Mouse (Mus musculus): ENCODE measurements around the gene D17Wsu92e.

D17Wsu92e gene

DNA sequence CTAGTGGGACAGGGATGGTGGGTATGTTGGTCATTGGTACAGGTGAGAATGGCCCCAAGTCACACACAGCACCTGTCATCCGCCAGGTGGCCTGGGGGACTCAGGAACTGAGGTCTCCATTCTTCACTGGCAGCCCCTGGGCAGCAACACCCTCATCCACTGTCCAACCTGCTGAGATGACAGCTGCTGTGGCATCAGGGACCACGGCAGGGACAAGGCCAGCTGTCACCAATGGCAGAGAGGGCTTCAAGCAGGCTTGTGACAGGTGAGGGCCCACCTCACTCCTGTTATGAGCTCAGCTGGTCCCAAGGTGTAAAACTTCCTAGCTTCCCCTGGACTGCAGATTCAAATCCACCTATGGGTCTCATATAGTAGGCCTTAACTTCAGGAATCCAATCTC lies 72.3 kb downstream of the D17Wsu92e start:
- in situ Hi-C loops (cut with MseI, MboI) = no loop called here

DNA sequence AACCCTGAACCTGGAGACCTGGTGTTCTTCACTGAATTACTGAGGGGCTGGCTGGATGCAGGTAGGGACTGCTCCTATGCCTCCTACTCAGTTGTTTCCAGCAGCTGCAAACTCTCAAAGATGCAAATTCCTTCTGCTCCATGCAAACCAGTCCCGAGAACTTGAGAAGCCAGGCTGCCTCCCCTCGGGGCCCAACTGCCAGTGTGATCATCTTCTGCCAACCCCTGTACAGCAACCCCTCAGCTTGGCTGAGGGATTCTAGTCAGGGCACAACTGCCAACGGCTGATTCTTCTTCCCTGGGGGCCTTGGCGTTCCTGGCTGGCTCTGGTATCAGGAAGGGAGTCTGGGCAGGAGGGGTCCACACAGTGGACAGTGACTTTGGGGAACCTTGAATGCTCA lies 74.0 kb downstream of the D17Wsu92e start:
- in situ Hi-C loops (cut with MseI, MboI) = no loop called here

DNA sequence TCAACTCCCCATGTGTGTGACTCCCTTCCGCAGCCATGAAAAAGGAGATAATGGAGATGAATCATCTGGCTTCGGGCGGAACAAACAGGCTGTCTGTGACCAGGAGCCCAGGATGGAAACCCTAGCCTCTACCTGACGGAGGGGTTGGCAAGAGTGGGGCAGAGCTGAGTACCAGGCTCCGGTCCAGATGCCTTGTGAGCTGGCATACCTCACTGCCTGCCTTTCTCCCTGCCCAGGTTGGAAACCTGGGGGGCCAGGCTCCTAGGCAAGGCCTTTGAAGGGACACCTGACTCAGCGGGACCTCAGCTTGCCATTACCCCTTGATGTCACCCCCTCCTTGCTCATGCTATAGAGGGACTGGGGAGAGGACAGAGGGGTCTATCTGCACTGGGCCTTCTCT lies 79.5 kb downstream of the D17Wsu92e start:
- in situ Hi-C loops (cut with MseI, MboI) = no loop called here

DNA sequence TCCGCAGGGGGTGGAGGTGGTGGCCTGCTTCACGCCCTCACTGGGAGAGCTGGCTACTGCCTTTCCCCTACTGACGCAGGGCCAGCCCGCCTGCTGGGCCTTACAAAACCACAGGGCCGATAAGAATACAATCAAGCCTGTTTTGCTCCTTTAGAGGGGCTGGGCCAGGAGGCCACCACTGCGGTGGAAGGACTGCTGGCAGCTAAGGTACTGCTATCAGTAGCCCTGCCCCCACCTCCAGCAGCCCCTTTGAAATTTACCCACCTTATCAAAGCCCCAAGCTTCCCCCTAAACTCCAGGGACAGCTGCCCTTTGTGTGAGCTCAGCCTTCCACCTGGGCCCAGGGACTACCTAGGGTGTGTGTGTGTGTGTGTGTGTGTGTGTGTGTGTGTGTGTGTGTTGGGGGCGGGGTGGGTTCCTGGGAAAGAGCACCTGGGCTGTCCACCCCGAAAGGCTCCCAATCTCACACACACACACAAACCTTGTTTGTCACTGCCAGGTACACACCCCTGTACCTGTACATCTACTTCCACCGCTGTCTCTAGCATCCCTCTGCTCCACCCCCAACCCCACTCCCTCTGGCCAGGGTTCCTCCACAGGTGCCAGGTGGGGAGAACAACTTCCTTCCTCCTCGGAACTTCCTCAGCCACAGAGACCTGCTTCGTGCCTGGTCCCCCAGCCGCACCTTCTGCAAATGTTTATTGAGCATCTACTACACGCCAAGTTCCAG lies 85.9 kb downstream of the D17Wsu92e start:
- in situ Hi-C loops (cut with MseI, MboI) = no loop called here

DNA sequence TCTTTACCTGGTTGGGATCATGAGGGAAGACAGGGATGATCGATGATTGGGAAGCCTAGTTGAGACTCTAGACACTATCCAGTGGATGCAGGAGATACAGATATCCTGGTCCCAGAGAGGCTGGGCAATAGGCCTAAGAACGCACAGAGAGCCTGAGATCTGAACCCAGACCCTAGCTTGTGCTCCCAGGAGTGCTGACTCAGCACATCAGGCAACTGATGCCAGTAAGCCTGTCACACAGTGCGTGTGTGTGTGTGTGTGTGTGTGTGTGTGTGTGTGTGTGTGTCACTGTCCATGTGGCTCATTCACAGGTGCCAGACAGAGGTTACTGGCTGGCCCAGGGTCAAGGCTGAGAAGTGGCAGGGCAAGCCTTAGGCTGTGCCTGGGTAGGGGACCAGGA lies 87.8 kb downstream of the D17Wsu92e start:
- in situ Hi-C loops (cut with MseI, MboI) = no loop called here

DNA sequence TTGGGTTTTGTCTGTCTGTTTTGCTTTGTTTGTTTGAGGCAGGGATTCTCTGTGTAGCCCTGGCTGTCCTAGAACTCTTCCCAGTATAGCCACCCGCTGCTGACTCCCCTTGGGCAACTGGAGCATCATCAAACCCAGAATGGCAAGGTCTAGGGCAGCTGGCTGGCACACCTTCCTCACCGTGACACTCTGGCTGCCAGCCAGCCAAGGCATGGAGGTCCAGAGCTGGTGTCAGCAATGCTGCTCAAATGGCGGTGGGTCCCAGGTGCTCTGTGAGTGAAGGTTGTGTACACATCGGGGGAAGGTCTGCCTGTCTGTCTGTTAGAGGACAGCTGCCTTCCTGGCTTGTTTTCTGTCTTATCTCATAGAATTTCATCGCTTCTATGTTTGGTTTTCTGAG lies 88.3 kb downstream of the D17Wsu92e start:
- in situ Hi-C loops (cut with MseI, MboI) = no loop called here

DNA sequence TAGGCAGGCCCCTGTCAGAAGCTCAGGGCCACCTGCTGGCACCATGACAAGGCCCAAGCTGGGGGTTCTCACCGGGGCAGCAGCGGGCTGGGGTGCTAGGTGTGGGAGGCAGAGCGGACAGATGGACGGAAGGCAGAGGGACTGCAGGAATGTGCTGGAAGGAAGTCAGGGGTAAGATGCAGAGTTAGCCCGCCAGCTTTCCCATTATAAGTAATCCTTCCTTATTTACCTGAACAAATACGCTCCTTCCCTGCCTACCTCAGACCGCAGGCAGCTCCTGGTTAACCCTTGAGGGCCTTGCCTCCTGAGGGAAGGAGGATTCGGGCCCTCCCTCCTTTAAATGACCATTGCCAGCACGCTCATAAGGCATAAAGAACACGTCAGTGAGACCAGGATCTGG lies 91.7 kb downstream of the D17Wsu92e start, which contains the start of gene Spdef:
TSS of gene Spdef (minus strand) at position 186 of the 400 bp plus-strand sequence.
- in situ Hi-C loops (cut with MseI, MboI) = no loop called here

DNA sequence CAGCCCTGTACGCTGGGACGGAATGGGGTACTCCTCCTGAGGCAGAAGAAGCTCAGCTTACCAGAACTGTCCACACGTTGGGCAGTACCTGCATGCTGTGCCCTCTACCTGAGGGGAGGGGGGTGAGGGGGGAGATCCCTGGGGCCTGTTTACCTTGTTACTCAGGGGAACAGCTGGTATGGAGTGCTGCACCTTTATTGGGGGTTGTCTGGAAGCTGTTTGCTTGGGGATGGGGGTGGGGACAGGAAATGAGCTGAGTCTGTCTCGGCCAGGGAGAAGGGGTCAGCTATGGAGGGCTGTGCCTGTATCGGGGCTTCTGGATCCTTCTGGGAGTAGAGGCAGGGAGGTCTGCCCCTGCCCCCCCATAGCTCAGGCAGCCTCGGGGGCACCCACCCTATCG lies 93.9 kb downstream of the D17Wsu92e start:
- in situ Hi-C loops (cut with MseI, MboI) = no loop called here

DNA sequence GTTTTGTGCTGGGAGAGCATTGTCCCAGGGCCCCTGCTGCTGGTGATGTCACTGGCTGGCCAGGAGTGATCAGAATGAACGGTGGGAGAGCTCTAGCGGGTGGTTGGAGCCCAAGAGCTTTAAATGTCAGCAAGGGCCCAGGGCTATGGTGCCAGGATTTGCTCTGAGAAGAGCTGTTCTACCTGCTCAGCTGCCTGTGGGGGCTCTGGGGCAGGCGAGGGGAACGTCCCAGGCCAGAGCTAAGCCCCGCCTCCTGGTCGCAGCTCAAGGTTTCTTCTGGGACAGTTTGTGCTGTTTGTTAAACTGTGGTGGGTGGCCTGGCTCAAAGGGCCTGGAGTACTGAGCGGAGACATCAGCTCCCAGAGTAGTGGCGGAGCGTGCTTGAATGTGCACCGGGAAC lies 95.0 kb downstream of the D17Wsu92e start:
- in situ Hi-C loops (cut with MseI, MboI) = no loop called here

DNA sequence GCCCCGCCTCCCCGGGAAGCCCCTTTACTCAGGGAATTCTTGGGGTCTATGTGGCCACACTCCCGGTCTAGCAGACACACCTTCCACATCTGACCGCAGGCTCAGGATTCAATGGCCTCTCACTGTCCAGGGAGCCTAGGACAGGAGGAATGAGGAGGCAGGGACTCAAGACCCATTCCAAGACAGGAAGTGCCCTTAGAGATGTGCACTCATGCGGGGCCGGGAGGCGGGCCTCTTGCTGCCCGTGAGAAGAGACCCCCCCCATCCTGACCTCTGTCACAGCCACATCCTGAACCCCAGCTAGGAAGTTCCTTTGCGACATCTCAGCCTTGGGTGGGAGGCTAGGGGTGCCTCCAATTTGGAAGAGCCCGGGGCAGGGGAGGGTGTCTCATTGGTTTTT lies 95.4 kb downstream of the D17Wsu92e start:
- in situ Hi-C loops (cut with MseI, MboI) = no loop called here

DNA sequence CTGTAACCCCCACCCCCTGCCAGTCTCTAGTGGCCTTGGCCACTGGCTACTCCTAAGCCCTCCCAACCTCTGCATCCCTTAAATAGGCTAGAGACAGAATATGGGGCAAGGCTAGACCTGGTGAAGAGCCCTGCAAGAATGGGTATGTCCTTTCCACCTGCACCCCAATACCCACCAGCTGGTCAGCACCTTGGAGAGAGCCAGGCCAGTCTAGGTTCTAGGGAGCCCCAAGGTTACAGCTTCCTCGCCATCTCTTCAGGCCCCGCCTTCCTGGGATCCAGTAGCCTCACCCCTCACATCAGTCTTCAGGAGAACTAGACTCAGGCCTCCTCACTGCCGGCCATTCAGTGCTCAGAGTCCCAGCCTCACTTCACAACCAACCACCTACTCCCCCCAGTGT lies 96.1 kb downstream of the D17Wsu92e start:
- in situ Hi-C loops (cut with MseI, MboI) = no loop called here

DNA sequence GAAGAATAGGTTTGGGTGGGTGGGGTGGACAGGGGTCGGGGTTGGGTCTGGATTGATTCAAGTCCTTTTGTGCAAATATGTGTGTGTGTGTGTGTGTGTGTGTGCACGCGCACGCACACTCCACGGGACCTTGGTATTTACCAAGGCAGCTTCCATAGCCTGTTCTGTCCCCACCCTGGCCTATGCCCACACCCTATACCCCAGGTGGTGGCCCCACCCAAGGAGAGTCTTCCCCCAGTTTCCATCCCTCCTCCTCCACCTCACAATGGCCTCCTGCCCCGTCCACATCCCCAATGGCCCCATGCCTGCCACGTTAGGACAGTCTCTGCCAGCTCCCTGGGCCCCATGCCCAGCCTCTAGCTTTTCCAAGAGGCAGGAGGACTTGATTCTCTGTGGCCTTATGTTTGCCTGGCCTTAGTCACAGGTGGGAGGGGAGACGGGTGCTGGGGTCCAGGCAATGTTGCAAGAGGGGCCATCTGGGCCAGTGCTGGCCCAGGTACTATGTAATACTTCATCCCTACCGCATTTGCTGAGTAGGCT lies 99.3 kb downstream of the D17Wsu92e start:
- in situ Hi-C loops (cut with MseI, MboI) = no loop called here

DNA sequence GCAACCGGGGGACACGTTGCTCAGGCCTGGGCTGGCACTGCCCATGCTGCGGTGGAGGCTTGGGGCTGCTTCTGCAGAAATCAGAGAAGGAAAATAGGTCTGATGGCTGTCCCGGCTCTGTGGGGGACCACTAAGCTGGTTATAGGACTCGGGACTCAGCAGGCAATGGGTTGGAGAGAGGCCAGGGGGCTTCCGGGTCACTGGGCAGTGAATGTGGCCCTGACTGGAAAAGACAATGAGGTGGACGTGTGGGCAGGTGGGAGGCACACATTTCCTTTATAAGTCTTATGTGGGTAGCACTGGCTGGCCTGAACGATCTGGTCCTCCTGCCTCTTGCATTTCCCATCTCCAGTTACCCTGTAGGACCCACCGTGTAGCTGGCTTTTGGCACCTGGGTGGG lies 100.1 kb downstream of the D17Wsu92e start:
- in situ Hi-C loops (cut with MseI, MboI) = no loop called here

DNA sequence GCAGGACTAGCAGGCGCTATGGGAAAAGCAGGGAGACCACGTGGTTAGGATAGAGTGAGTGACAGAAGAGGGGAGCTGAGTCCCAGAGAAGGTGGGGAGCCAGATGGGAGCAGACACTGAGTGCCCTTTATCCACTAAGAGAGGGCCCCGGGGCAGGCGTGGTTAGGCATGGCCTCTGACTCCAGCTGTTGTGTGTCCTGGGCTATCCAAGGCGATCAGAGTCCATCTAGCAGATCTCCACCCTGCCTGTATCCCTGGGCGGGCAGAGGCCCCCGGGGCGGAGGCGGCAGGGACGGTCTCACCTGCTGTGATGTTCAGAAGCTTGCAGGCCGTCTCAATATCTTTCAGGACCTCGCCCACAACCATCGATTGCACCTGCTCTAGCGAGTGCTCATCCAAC lies 100.8 kb downstream of the D17Wsu92e start:
- in situ Hi-C loops (cut with MseI, MboI) = no loop called here

DNA sequence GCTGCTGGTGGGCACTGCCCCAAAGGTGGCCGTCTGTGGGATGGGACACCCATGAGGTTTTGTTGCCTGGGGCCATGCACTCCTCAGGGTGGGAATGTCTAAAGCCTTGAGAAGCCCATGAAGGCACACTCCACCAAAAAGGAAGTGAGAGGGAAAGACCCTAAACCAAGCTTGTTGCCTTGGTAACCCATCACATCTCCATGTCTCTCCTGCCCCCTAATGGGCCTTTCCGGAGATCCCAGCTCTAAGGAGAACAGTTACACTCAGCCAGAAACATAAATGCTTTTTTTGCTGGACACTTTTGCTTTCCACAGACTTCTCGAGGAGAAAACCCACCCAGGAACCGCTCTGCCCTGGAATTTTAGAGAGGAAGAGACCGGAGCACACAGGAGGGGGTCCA lies 102.2 kb downstream of the D17Wsu92e start:
- in situ Hi-C loops (cut with MseI, MboI) = no loop called here

DNA sequence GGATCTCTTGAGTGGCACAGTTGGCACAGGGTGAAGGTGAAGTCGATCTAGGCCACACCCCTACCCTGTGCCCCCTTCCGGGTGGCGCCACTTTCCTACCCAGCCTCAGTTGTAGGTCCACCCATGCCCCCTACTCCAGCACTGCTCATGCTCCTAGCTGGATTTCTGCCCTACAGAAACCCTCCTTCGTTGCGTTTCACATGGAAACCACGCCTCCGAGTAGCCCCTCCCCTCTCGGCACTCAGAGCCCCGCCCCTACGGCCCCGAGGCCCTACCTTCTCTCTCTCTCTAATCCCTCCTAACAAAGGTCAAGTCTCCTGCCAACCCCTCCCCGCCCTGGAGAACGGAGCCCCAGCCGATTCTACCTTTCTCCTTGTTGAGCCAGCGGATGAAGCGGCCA lies 103.6 kb downstream of the D17Wsu92e start:
- in situ Hi-C loops (cut with MseI, MboI) = no loop called here

DNA sequence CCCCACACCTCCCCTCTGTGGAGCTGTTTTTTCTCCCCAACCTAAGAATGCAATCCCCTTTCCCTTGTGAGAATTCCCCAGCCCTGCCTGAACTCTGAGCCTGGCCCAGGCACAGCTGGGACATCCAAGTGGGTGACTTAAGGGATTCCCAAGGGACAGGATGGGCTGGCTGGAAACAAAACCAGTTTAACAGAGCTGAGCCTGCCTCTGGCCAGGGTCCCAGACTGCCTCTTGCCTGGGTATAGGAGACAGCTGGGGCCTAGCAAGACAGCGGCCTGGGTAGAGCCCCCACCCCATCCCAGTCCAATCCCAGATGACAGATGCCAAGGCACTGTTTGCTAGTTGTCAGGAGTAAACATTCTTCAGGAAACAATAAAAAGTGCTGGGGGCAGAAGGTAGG lies 107.6 kb downstream of the D17Wsu92e start:
- in situ Hi-C loops (cut with MseI, MboI) = no loop called here

DNA sequence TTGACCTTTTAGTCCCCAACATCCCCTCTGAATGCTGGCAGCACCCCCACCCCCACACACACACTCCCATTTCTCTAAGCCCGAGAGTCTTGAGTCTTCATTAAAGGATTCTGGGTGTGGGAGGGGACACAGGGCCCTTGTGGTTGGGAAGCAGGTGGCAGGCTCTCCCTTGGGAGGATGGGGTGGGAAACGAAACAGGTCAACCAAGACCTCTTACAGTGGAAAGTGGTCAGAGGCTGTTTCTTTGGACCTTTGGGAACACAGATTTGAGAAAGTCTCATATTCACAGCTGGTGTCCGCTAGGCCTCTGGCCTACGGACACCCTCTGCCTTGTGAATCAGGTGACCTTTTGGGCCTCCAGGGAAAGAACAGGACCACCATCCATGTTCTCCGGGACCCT lies 110.8 kb downstream of the D17Wsu92e start:
- in situ Hi-C loops (cut with MseI, MboI) = no loop called here

DNA sequence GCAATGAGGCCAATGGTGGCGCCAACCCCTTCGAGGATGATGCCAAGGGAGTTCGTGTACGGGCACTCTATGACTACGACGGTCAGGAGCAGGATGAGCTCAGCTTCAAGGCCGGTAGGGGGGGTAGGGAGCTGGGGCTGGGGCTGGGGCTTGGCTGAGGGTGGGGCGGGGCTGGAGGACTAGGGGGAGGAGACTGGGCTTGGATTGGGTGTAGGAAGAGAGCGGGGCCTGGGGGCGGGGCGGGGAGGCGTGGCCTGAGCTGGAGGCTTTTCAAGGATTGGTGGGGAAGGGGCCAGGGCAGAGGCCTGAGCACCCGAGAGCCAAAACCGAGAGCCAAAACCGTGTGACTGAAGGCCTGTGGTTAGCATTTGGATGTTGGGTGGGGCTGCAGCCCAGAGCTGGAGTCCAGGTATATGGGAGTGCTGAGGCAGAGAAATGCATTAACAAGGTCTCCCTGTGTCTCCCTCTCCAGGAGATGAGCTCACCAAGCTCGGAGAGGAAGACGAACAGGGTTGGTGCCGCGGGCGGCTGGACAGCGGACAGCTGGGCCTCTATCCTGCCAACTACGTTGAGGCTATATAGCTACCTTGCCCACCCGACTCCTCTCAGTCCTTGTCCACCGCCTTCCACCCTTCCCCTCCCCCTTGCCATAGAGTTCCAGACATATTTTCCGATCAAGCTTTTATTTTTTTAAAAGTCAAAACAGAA lies 112.3 kb downstream of the D17Wsu92e start:
- in situ Hi-C loops (cut with MseI, MboI) = no loop called here

DNA sequence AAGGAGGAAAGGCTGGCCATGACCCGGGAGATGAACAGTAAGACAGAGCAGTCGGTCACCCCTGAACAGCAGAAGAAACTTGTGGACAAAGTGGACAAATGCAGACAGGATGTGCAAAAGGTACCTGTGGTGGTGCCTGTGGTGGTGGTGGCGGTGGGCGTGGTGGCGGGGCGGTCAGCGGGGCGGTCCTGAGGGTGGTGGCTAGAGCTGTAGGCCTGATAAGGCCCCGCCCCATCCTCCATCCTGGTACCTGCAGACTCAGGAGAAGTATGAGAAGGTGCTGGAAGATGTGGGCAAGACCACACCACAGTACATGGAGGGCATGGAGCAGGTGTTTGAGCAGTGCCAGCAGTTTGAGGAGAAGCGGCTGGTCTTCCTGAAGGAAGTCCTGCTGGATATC lies 114.8 kb downstream of the D17Wsu92e start:
- in situ Hi-C loops (cut with MseI, MboI) = no loop called here

DNA sequence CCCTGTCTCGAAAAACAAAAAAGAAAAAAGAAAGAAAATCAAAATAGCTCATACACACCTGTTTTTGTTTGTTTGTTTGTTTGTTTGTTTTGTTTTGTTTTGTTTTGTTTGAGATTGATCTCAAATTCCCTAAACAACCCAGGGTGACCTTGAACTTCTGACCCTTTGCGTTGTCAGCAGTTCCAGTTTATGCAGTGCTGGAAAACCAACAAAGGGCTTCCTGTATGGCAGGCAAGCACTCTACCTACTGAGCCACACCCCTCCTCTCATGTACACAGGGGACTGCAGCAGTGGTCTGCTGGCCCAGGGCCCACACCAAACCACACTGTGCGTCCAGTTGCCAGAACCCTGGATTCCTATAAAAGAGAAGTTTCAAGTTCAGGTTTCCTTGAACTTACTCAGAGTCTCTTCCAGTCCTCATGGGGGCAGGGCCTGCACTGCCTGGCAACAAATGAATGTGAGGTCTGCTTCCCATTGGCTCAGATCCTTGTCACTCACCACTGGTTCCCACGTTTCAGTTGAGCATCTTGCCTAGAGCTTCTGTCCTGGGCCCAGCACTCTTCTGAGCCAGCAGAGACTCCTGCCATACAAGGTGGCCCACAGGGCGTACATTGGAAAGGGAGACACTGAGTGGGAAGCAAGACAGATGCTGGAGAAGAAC lies 116.4 kb downstream of the D17Wsu92e start:
- in situ Hi-C loops (cut with MseI, MboI) = no loop called here

DNA sequence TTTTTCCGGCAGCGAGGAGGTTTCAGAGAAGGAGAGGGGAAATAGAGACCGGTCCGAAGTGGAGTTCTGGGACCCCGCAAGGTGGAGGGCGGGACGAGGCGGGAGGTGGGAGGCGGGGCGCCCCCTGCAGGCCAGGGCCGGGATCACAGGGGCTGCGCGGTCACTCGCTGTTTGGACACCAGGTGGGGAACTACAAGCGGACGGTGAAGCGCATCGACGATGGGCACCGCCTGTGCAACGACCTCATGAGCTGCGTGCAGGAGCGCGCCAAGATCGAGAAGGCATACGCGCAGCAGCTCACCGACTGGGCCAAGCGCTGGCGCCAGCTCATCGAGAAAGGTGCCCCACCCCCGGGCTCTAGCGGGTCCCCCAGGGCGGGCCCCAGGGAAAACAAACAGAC lies 117.9 kb downstream of the D17Wsu92e start:
- in situ Hi-C loops (cut with MseI, MboI) = no loop called here

DNA sequence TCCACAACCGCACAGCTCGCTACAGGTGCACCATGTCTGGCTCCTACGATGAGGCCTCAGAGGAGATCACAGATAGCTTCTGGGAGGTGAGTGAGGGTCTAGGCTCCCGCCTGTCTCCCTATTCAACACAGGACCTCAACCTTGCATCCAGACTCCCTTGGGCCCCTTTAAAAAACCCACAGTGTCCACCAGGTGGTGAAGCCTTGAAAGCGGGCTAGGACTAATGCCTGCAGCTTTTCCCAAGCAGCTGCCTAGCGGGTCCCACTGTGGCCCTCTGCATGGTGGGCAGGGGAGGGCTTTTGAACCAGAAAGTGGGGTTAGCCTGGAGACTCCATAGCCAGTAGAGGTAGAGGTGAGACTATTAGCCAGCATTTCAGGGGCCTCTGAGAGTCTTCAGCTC lies 118.6 kb downstream of the D17Wsu92e start:
- in situ Hi-C loops (cut with MseI, MboI) = no loop called here

Data from mouse trophoblast stem cell (cell line).